Mouse (Mus musculus) forebrain, embryonic 16.5 days (tissue): Measurements from ENCODE around the gene Slc25a44. TPM values are rescaled to one million over a fixed set of nuclear protein-coding genes. Genes with fewer than 3 reads are reported as not detected.
"Not testable (repeated sequence)": the region's sequence is repeated elsewhere in the genome, so short reads cannot be mapped to it uniquely, and the experiment has no call there.

Experiments used
- ATAC-seq: fragments of 200-750 bp; cut with Nextera tagmentation; 2 replicates; pipeline ENCODE4 v1.8.0; 2017; ENCODE audit warnings: mild to moderate bottlenecking, moderate library complexity
- H3K27ac ChIP-seq: fragments of 300-500 bp; sonication (generic); 2 replicates; pipeline ENCODE4 v1.5.1; 2014; ENCODE audit warnings: low read length, control low read depth
- H3K27me3 ChIP-seq: fragments of 300-500 bp; sonication (generic); replicated peaks from 2 replicates; pipeline ENCODE4 v1.6.1; 2014; ENCODE audit warnings: low read length; ENCODE audit not compliant: control insufficient read depth, insufficient read depth
- H3K36me3 ChIP-seq: fragments of 300-500 bp; sonication (generic); 2 replicates; pipeline ENCODE4 v1.6.1; 2014; ENCODE audit not compliant: control insufficient read depth, insufficient read depth
- H3K4me1 ChIP-seq: fragments of 300-500 bp; sonication (generic); replicated peaks from 2 replicates; pipeline ENCODE4 v1.6.1; 2014; ENCODE audit warnings: low read length; ENCODE audit not compliant: control insufficient read depth, insufficient read depth
- H3K4me2 ChIP-seq: fragments of 300-500 bp; sonication (generic); 2 replicates; pipeline ENCODE4 v1.6.1; 2014; ENCODE audit warnings: mild to moderate bottlenecking, low read length, control low read depth
- H3K4me3 ChIP-seq: fragments of 300-500 bp; sonication (generic); replicated peaks from 2 replicates; pipeline ENCODE4 v1.5.1; 2014; ENCODE audit warnings: mild to moderate bottlenecking, low read length, control low read depth
- H3K9ac ChIP-seq: fragments of 300-500 bp; sonication (generic); replicated peaks from 2 replicates; pipeline ENCODE4 v1.6.1; 2014; ENCODE audit warnings: low read depth, low read length, control low read depth
- H3K9me3 ChIP-seq: fragments of 300-500 bp; sonication (generic); 2 replicates; pipeline ENCODE4 v1.6.1; 2016; ENCODE audit warnings: low read length; ENCODE audit not compliant: control insufficient read depth
- WGBS: fragments of 180-500 bp; shearing (Covaris S2); extraction: QIAGEN DNeasy Blood & Tissue Kit; methylation state at CpG from one replicate; pipeline ENCODE4 v1.1.7; 2014; 5-methylcytosine and 5-hydroxymethylcytosine counted together
- polyA plus RNA-seq: library from polyadenylated mRNA; unstranded; fragments of >200 nt; fragmentation: Nextera tagmentation; extraction: Ambion mirVana; gene quantifications from 2 replicates; pipeline ENCODE4 v1.2.1, GENCODE M21; 2015

The Slc25a44 gene
- polyA plus RNA-seq, 1 experiment from 2014 or later = 37.1 TPM

GRCm38 (mm10) chr3:88384364-88384763 is 40.6 kb downstream of the Slc25a44 start, which contains the start of gene Bglap:
Gene Bglap, minus strand, starts transcription at chr3:88384464.
- no peak for ATAC-seq
- no peaks in the 10 kb centered on the region; the same call in 1 of the 2 replicates for H3K4me1 ChIP-seq
- no peaks in the 10 kb centered on the region for H3K27me3 ChIP-seq
- WGBS = 79% methylated on average over 5 of the region's 5 CpGs
- no peak within 1 kb of the TSS for H3K4me3 ChIP-seq
- H3K9ac ChIP-seq = no peak within 1 kb of the TSS
- no peaks in the 10 kb centered on the region for H3K36me3 ChIP-seq
- no peak within 1 kb of the TSS for H3K4me2 ChIP-seq
- H3K9me3 ChIP-seq = no peaks in the 10 kb centered on the region
- no peak within 1 kb of the TSS for H3K27ac ChIP-seq

- H3K4me1 ChIP-seq, H3K36me3 ChIP-seq, H3K9ac ChIP-seq, H3K27me3 ChIP-seq, H3K4me2 ChIP-seq, H3K4me3 ChIP-seq, H3K27ac ChIP-seq, H3K9me3 ChIP-seq: not testable (repeated sequence)
- 0 out of 2 replicates have a peak, but pooled peaks have one; percentile 19 for ATAC-seq
- 12% methylated on average over 1 of the region's 7 CpGs for WGBS
These were observed 42.6 kb downstream of the Slc25a44 start for GRCm38 (mm10) chr3:88382383-88382782.

- H3K9me3 ChIP-seq, H3K4me1 ChIP-seq, H3K36me3 ChIP-seq, H3K27me3 ChIP-seq: not testable (repeated sequence)
- WGBS = 9% methylated on average over 17 of the region's 22 CpGs
- peak overlapping the region; percentile 38 for H3K4me2 ChIP-seq
- H3K27ac ChIP-seq = peak overlapping the region; percentile 58
- peak; percentile 96 for ATAC-seq
- peak overlapping the region; percentile 46 for H3K9ac ChIP-seq
- H3K4me3 ChIP-seq = peak overlapping the region; percentile 30
These were observed 43.3 kb downstream of the Slc25a44 start for GRCm38 (mm10) chr3:88381389-88382315.

GRCm38 (mm10) chr3:88378599-88378998 is 46.3 kb downstream of the Slc25a44 start, which contains the start of gene Bglap2:
Gene Bglap2, minus strand, starts transcription at chr3:88378699.
- H3K9ac ChIP-seq, H3K4me2 ChIP-seq, H3K36me3 ChIP-seq, H3K9me3 ChIP-seq, H3K27ac ChIP-seq, H3K27me3 ChIP-seq, ATAC-seq, H3K4me3 ChIP-seq, H3K4me1 ChIP-seq: not testable (repeated sequence)
- 80% methylated on average over 4 of the region's 5 CpGs for WGBS

GRCm38 (mm10) chr3:88376644-88377043 is 48.3 kb downstream of the Slc25a44 start:
- H3K9me3 ChIP-seq, H3K27me3 ChIP-seq, H3K4me3 ChIP-seq, H3K4me2 ChIP-seq, H3K36me3 ChIP-seq, H3K4me1 ChIP-seq, H3K9ac ChIP-seq: not testable (repeated sequence)
- 24% methylated on average over 5 of the region's 7 CpGs for whole genome bisulfite sequencing
- H3K27ac ChIP-seq = peak overlapping the region; percentile 76
- peak; percentile 19 for ATAC-seq

GRCm38 (mm10) chr3:88375750-88376626 is 49.0 kb downstream of the Slc25a44 start:
- H3K27ac ChIP-seq = peak overlapping the region; percentile 76
- H3K4me3 ChIP-seq, H3K9me3 ChIP-seq, H3K36me3 ChIP-seq, H3K27me3 ChIP-seq, H3K4me1 ChIP-seq: not testable (repeated sequence)
- H3K9ac ChIP-seq = peak overlapping the region; percentile 25; the same call in 1 of the 2 replicates
- WGBS = 12% methylated on average over 16 of the region's 19 CpGs
- peak; percentile 95 for ATAC-seq
- peak overlapping the region; percentile 34 for H3K4me2 ChIP-seq

GRCm38 (mm10) chr3:88372643-88373042 is 52.3 kb downstream of the Slc25a44 start, which contains the start of gene Bglap3:
Gene Bglap3, minus strand, starts transcription at chr3:88372743.
- 96% methylated on average over 9 of the region's 9 CpGs for WGBS
- not testable (repeated sequence) for H3K9ac ChIP-seq

GRCm38 (mm10) chr3:88368511-88368910 is 56.4 kb downstream of the Slc25a44 start:
- not testable (repeated sequence) for H3K4me2 ChIP-seq, H3K9me3 ChIP-seq, H3K36me3 ChIP-seq, H3K9ac ChIP-seq, H3K4me3 ChIP-seq, ATAC-seq, H3K27me3 ChIP-seq, H3K4me1 ChIP-seq, H3K27ac ChIP-seq
- WGBS = 89% methylated on average over 7 of the region's 7 CpGs

More at GRCm38 (mm10) chr3:88372643-88373042, 52.3 kb downstream of the Slc25a44 start, which contains the start of gene Bglap3:
- not testable (repeated sequence) for H3K9me3 ChIP-seq, H3K36me3 ChIP-seq, H3K27me3 ChIP-seq, H3K4me2 ChIP-seq, H3K4me1 ChIP-seq, H3K4me3 ChIP-seq, H3K27ac ChIP-seq, ATAC-seq

- H3K27ac ChIP-seq, H3K9ac ChIP-seq, H3K4me1 ChIP-seq, H3K4me3 ChIP-seq, H3K36me3 ChIP-seq, H3K4me2 ChIP-seq, H3K27me3 ChIP-seq, H3K9me3 ChIP-seq: not testable (repeated sequence)
- WGBS = 47% methylated on average over 3 of the region's 7 CpGs
- ATAC-seq = peak; percentile 19
These were observed 57.4 kb downstream of the Slc25a44 start for GRCm38 (mm10) chr3:88367517-88367916.
